Mouse (Mus musculus) retina, embryonic 14.5 days (tissue): ENCODE data around the gene Evx1.

Source experiments
- DNase-seq: peaks from one replicate; pipeline ENCODE4 v3.0.0-alpha.2; 2015; ENCODE audit warnings: low spot score

The Evx1 gene

DNA sequence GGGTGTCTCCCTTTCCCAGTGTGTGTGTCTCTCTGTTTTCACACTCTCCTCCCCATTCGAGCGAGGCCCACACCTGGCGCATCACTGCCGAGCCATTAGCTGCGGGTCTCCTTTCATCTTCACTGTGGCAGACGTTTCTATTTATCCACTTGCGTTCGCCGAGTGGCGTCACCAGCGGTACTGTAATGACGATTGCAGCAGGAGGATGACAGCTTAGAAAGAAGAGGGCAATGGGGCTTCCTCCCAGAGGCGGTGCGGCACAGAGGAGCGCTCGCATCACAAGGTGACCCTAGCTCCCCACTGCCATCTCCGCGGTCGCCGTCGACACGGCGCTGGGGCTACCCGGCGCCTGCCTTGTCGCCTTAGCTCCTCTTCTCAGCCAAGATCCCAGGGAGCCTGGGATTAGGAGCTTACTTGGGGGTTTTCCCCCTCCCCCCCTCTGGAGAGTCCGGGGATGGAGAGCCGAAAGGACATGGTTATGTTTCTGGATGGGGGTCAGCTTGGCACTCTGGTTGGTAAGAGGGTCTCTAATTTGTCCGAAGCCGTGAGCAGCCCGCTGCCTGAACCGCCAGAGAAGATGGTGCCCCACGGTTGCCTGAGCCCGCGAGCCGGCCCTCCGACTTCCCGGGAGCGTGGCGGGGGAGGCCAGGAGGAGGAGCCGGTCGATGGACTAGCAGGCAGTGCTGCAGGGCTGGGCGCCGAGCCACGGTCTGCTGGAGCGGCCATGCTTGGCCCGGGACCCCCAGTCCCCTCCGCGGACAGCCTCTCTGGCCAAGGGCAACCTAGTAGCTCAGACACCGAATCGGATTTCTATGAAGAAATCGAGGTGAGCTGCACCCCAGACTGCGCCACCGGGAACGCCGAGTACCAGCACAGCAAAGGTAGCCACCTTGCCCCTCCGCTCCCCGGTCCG is at the start of gene Evx1:
Evx1 (plus strand) TSS at position 108 of the 913 bp plus-strand sequence.
- DNase-seq = peak; percentile 33

DNA sequence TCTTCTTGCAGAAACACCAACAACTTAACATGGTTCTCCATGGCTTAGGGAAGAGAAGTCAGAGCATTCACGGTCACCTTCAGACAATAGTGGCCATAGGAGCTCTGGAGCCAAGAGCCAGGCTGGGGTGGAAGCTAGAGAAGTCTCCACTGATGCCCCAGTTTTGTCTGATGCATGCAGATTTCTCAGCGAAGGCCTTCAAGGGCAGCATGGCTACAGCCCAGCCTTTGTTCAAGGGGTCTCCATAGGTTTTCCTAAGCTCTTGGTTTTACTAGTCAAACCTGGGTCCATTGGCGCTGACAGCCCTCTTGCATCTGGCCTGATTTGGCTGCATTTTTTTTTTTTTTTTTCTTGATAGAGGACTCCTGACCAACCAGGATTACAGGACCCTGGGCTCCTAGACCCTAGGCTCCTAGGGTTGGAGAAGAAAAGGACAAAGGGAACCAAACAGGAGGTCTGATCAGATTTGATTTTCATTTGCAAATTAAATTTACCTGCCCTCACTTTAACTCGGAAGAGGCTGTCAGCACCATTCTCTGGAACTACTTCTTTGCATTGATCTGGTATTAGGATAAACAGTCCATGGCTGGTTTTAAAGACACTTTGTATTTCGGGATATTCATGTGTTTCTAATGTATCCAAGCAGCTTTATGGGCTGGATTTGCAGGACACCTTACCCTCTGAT is 49.0 kb upstream of the Evx1 start:
- DNase-seq = no peak

GRCm38 (mm10) chr6:52265306-52265912 is 47.9 kb upstream of the Evx1 start:
- no peak for DNase-seq

DNA sequence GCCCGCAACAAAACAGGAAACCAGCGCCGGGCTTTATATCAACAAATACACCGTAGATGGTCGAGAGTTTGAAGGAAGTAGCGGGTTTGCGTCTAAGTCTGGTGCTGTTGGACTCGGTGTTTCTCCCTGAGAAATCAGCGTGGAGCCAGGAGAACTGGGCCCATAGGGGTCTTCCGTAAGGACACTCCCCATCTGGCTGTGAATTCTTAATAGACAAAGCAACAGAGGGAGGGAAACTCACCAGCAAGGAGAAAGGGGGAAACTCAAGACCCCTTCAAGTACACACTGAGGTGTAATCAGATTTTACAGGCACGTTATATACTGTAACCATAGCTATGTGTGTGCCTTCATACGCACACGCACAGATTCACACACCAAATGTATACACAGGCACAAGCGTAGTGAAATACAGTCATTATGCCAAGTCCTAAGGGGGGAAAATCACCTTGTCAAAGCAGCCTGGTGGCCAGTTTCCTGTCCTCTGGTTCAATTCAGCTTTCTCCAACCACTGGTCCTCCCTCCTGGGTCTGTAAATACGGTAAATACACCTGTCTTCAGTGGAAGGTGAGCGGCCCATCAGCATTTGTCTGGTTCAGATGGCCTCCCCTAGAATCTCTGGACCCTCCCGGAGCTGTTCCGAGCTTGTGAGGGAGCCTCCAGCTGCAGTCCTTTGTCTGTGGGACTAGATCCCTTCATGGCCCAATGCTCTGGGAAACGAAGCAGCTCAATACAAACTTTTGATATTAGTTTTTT is 47.2 kb upstream of the Evx1 start:
- peak; percentile 39 for DNase-seq

DNA sequence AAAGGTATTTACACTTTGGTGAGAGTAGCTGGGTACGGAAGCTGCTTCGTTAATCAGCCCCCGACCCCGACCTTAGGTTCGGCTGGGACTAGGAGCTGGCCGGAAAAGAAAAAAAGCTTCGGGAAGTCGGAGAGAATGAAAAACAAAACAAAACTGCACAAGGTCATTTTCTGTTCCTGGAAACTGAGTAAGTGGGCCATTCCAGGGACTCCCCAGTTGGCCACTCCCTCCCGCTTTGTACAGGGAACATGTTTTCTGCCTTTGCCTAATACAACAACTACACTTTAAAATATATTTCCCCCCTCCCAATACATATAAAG is 46.7 kb upstream of the Evx1 start:
- DNase-seq = peak; percentile 19

GRCm38 (mm10) chr6:52267221-52267620 is 46.1 kb upstream of the Evx1 start:
- DNase-seq = no peak

DNA sequence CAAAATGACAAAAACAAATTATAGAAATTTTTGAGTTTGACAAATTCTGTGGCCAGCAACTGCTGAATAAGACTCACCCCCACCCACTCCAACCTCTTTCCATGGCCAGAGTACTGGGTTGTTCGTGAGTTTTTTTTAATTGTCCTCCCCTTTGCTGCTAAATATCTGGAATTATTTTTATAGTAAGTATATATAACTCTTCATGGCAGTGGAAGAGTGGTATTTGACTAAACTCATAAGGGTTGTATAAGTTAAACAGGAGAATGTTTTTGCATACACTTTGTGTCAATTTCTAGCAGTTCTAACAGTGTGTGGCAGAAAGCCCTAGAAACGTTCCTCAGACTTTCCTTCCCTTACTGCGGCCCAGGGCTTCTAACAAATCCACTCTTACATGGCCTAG is 45.6 kb upstream of the Evx1 start:
- peak; percentile 24 for DNase-seq

- no peak for DNase-seq
These were observed 45.0 kb upstream of the Evx1 start for GRCm38 (mm10) chr6:52268341-52268740.

- DNase-seq = no peak
These were observed 44.5 kb upstream of the Evx1 start for GRCm38 (mm10) chr6:52268756-52269155.

- DNase-seq = peak; percentile 87
These were observed 42.5 kb upstream of the Evx1 start for GRCm38 (mm10) chr6:52270494-52271480.

GRCm38 (mm10) chr6:52272766-52273655 is 40.3 kb upstream of the Evx1 start:
- DNase-seq = no peak

DNA sequence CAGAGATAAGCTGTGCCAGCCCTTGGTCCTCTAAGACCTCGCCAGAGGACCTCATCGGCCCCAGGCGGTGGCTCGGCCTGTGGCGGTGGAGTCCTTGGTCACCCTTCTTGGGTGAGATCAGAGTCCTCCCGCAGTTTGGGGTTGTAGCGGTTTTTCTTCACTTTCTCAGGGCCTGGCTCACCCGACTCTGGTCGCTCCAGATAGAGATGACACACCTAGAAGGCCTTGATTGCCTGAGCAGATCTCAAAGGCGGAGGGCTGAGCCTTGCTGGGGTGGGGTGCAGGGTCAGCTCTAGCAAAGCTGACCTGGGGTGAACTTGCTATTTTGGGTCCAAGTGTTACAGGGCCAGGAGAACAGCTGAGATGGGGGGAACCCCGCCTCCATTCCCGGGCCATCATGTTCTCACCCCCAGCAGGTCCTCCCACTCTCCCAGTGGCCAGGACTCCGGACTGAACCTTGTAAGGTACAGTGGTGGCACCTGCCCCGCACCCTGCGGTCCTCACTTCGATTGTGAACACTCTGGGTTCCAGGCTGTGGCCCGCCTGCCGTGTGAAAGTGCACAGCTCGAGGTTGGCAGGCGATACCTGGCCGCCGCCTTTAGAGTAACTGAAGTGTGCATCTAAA is 39.5 kb upstream of the Evx1 start:
- DNase-seq = no peak

GRCm38 (mm10) chr6:52274576-52274975 is 38.7 kb upstream of the Evx1 start:
- no peak for DNase-seq

- no peak for DNase-seq
These were observed 37.6 kb upstream of the Evx1 start for GRCm38 (mm10) chr6:52275563-52276280.

DNA sequence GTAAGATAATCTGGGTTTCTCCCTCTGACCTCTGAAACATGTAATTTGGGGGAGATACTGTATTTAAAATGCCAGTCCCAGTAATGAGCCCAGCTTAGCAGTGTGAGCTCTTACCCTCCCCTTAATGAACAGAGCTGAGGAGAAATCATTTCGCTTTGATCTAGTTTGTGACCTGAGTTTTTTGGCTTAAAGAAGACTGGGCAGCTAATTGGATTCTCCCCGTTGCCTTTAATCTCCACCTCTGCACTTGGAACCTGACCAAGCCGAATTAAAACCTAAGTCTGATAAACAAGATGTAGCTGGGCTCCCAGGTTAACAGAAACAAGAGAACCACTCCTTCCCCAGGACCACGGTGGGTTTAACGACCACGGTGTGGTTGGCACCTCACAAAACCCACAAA is 36.9 kb upstream of the Evx1 start:
- no peak for DNase-seq

DNA sequence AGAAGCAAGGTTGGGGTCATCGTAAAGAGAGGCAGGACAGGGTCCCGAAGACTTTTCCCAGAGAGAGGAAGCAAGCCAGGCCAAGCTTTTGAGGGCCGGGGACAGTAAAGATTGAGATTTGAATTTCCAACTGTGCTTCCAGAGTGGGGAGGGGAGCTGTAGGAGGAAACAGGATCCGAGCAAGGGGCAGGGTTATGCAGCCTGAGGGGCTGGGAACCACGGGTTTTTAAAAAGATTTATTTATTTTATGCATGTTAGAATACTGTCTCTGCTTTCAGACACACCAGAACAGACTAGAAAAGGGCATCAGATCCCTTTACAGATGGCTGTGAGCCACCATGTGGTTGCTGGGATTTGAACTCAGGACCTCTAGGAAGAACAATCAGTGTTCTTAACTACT is 36.4 kb upstream of the Evx1 start:
- DNase-seq = no peak

GRCm38 (mm10) chr6:52281084-52281483 is 32.2 kb upstream of the Evx1 start:
- no peak for DNase-seq

DNA sequence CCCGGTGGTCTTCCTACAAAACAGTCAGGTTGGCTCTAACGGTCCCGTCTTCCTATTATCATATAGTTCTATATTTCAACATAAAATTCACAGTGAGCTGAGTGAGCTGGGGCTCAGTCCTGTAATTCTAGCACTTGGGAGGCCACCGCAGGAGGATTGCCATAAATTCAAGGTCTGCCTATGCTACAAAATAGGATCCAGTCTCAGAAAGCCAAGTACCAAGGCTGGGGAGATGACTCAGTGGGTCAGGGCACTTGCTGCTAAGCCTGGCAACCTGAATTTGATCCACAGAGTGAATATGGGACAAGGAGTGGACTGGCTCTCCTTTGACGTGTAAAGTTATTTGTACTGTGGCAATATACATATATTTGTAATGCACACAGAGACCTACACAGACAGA is 29.4 kb upstream of the Evx1 start:
- no peak for DNase-seq

DNA sequence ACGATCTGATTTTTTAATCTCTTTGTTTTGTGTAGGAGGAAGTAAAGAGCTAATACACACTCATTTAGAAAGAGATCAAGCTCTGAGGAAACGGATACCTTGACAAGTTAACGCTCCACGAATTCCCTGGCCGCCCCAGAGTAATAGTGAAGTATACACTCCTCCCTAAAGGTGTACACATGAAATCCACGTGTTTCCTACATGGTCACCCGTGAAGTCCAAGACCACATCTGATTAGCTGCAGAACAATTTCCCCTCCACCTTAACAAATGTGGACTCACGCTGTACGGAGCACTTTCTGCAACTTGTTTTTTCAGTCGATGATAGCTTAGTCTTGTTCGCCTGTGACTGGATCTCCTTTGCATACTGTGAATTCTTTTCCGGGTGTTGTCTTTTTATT is 23.1 kb upstream of the Evx1 start:
- DNase-seq = no peak
